Mouse (Mus musculus) thymus, adult 2 months (tissue): ENCODE data around the gene Sema4a. TPM values are rescaled to one million over a fixed set of nuclear protein-coding genes. Genes with fewer than 3 reads are reported as not detected.

ENCODE experiments used
- DNase-seq: peaks from one replicate; pipeline ENCODE4 v3.0.0; 2021
- H3K27ac ChIP-seq: fragments of 200-500 bp; 2 replicates; pipeline ENCODE4 v1.5.1; 2012; ENCODE audit warnings: low read length, control low read depth; ENCODE audit not compliant: control insufficient read depth, insufficient read depth
- H3K27me3 ChIP-seq: fragments of 200-500 bp; 2 replicates; pipeline ENCODE4 v1.6.1; 2012; ENCODE audit warnings: mild to moderate bottlenecking, low read length, moderate library complexity, mixed read lengths; ENCODE audit not compliant: control insufficient read depth, insufficient read depth
- H3K36me3 ChIP-seq: fragments of 200-500 bp; 2 replicates; pipeline ENCODE4 v1.6.1; 2012; ENCODE audit warnings: mild to moderate bottlenecking, low read length, moderate library complexity; ENCODE audit not compliant: control insufficient read depth, insufficient read depth
- H3K4me1 ChIP-seq: fragments of 200-500 bp; replicated peaks from 2 replicates; pipeline ENCODE4 v1.6.1; 2012; ENCODE audit warnings: low read length; ENCODE audit not compliant: control insufficient read depth, insufficient read depth
- H3K4me3 ChIP-seq: fragments of 200-500 bp; 2 replicates; pipeline ENCODE4 v1.5.1; 2012; ENCODE audit warnings: mild to moderate bottlenecking, low read length, control low read depth, moderate library complexity; ENCODE audit not compliant: control insufficient read depth, insufficient read depth
- CTCF ChIP-seq: fragments of 200-500 bp; IDR thresholded peaks from 2 replicates; pipeline ENCODE4 v1.5.1; 2012; ENCODE audit warnings: mild to moderate bottlenecking, control low read depth, low read length, moderate library complexity, borderline replicate concordance; ENCODE audit not compliant: control insufficient read depth, poor library complexity, insufficient read depth; ENCODE audit errors: extremely low read depth
- POLR2A ChIP-seq: fragments of 200-500 bp; IDR thresholded peaks from 2 replicates; pipeline ENCODE4 v1.6.1; 2012; ENCODE audit warnings: mild to moderate bottlenecking, low read length, control low read depth, moderate library complexity; ENCODE audit not compliant: control insufficient read depth, poor library complexity, insufficient read depth; ENCODE audit errors: extremely low read depth
- WGBS: fragments of 180-500 bp; shearing (Covaris S2); methylation state at CpG from one replicate; pipeline ENCODE4 v1.1.7; 2018; 5-methylcytosine and 5-hydroxymethylcytosine counted together
- polyA plus RNA-seq: library from polyadenylated mRNA; depleted of rRNA; stranded (reverse); fragments of >200 nt; gene quantifications from 2 replicates; pipeline ENCODE4 v1.2.3, GENCODE M21; 2012

Gene Sema4a
- polyA plus RNA-seq, 1 experiment, result 109 TPM

DNA sequence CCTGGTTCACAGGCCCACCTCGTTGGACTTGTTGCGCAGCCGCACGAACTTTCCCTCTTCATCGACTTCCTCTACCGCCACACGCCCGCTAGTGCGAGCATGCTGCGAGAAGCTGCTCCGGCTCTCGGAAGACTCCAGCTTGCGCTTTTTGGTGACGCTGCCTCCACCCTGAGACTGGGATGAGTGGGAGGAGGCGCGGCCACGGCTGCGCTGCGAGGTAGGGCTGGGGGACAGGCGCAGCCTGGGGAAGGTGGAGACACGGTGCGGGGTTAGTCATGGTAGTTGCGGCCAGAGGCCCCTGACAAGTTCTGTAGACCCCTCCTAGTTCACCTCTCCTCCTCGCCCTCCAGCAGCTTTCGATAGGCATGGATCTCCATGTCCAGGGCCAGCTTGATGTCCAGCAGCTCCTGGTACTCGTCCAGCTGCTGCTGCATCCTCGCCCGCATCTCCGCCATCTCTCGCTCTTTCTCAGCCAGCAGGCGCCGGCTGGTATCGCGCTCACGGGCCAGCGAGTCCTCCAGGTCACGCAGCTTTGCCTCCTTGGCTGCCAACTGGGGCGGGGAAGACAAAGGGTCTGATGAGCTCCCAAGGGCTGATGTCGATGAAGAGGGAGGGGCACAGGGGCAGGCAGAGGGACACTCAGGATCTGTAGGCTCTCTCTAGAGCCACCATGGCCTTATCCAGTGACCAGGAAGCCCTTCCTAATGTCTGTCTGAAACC lies 23.8 kb upstream of the Sema4a start:
- H3K27ac ChIP-seq, result no peak overlapping the region
- no peak for TF ChIP-seq POLR2A
- no peak; the same call in 1 of the 2 replicates for TF ChIP-seq CTCF
- DNase-seq, result peak; percentile 41
- H3K4me1 ChIP-seq, result peaks cover 12% of the 10 kb centered on the region
- WGBS, result 46% methylated on average over 39 of the region's 39 CpGs
- no peaks in the 10 kb centered on the region for H3K36me3 ChIP-seq
- no peaks in the 10 kb centered on the region; the same call in 1 of the 2 replicates for H3K27me3 ChIP-seq
- peak overlapping the region; percentile 28 for H3K4me3 ChIP-seq

- Histone ChIP-seq H3K27ac (no peak overlapping the region), H3K4me1 (peaks cover 12% of the 10 kb centered on the region), H3K4me3 (no peak overlapping the region), H3K27me3 (no peaks in the 10 kb centered on the region; the same call in 1 of the 2 replicates), H3K36me3 (no peaks in the 10 kb centered on the region)
- 0% methylated on average over 5 of the region's 5 CpGs for WGBS
- DNase-seq, result peak; percentile 78
- TF ChIP-seq POLR2A (no peak), CTCF (peak; percentile 87)
Observed at GRCm38 (mm10) chr3:88483621-88484020, 22.6 kb upstream of the Sema4a start.

- Histone ChIP-seq H3K36me3 (no peaks in the 10 kb centered on the region), H3K27ac (no peak overlapping the region), H3K27me3 (no peaks in the 10 kb centered on the region; the same call in 1 of the 2 replicates), H3K4me1 (peaks cover 12% of the 10 kb centered on the region), H3K4me3 (no peak overlapping the region)
- 74% methylated on average over 8 of the region's 8 CpGs for WGBS
- no peak for TF ChIP-seq POLR2A
- no peak for TF ChIP-seq CTCF
- DNase-seq, result no peak
Observed at GRCm38 (mm10) chr3:88483141-88483540, 22.2 kb upstream of the Sema4a start.

- peaks cover 12% of the 10 kb centered on the region for H3K4me1 ChIP-seq
- H3K36me3 ChIP-seq, result no peaks in the 10 kb centered on the region
- TF ChIP-seq CTCF, result no peak
- TF ChIP-seq POLR2A, result no peak
- DNase-seq, result no peak
- H3K4me3 ChIP-seq, result no peak overlapping the region
- H3K27me3 ChIP-seq, result no peaks in the 10 kb centered on the region; the same call in 1 of the 2 replicates
- no peak overlapping the region for H3K27ac ChIP-seq
- 81% methylated on average over 18 of the region's 18 CpGs for WGBS
Observed at GRCm38 (mm10) chr3:88482336-88482735, 21.4 kb upstream of the Sema4a start.

GRCm38 (mm10) chr3:88481372-88482040 lies 20.5 kb upstream of the Sema4a start:
- H3K36me3 ChIP-seq, result no peaks in the 10 kb centered on the region

GRCm38 (mm10) chr3:88480679-88481078 lies 19.7 kb upstream of the Sema4a start:
- Histone ChIP-seq H3K27ac (no peak overlapping the region), H3K4me3 (no peak overlapping the region), H3K27me3 (no peaks in the 10 kb centered on the region; the same call in 1 of the 2 replicates), H3K36me3 (no peaks in the 10 kb centered on the region), H3K4me1 (peaks cover 12% of the 10 kb centered on the region)
- DNase-seq, result no peak
- 95% methylated on average over 5 of the region's 5 CpGs for WGBS
- TF ChIP-seq POLR2A (no peak), CTCF (no peak)

More at GRCm38 (mm10) chr3:88481372-88482040, 20.5 kb upstream of the Sema4a start:
- peaks cover 12% of the 10 kb centered on the region for H3K4me1 ChIP-seq
- H3K27me3 ChIP-seq, result no peaks in the 10 kb centered on the region; the same call in 1 of the 2 replicates
- TF ChIP-seq CTCF (no peak), POLR2A (no peak)
- H3K27ac ChIP-seq, result no peak overlapping the region
- no peak for DNase-seq
- WGBS, result 42% methylated on average over 8 of the region's 8 CpGs
- no peak overlapping the region for H3K4me3 ChIP-seq

DNA sequence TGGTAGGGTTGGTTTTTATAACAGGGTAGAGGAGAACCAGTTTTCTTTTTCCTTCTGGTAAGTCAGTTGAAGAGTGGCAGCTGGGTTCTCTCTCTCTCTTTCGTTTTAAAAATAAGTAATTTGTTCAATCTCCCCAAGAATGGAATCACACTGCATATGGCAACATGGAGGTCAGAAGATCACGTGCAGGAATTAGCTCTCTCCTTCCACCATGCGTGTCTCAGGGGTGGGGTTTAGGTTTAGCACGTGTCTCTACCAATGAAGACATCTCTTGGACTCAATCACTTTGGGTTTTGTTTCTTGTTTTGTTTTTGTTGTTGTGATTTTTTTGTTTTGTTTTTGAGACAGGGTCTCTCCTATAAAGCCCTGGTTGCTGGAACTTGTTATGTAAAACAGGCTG lies 18.8 kb upstream of the Sema4a start:
- H3K27ac ChIP-seq, result no peak overlapping the region
- no peak for TF ChIP-seq POLR2A
- TF ChIP-seq CTCF, result no peak
- DNase-seq, result no peak
- 86% methylated on average over 4 of the region's 4 CpGs for WGBS
- H3K4me3 ChIP-seq, result no peak overlapping the region
- H3K4me1 ChIP-seq, result peaks cover 11% of the 10 kb centered on the region
- H3K36me3 ChIP-seq, result no peaks in the 10 kb centered on the region
- no peaks in the 10 kb centered on the region; the same call in 1 of the 2 replicates for H3K27me3 ChIP-seq
